Mouse (Mus musculus) cortical plate, adult 2 months (tissue): ENCODE data around the gene Gm960. TPM values are rescaled to one million over a fixed set of nuclear protein-coding genes. Genes with fewer than 3 reads are reported as not detected.

Experiments
- H3K27ac ChIP-seq: fragments of 200-500 bp; 2 replicates; pipeline ENCODE4 v1.5.1; 2012; ENCODE audit warnings: low read length, control low read depth, inconsistent platforms; ENCODE audit not compliant: insufficient read depth
- H3K4me1 ChIP-seq: fragments of 200-500 bp; 2 replicates; pipeline ENCODE4 v1.6.1; 2011; ENCODE audit warnings: low read length; ENCODE audit not compliant: control insufficient read depth, insufficient read depth
- H3K4me3 ChIP-seq: fragments of 200-500 bp; 2 replicates; pipeline ENCODE4 v1.5.1; 2011; ENCODE audit warnings: mild to moderate bottlenecking, low read length, control low read depth; ENCODE audit not compliant: insufficient read depth
- CTCF ChIP-seq: fragments of 200-500 bp; IDR thresholded peaks from 2 replicates; pipeline ENCODE4 v1.5.1; 2011; ENCODE audit warnings: mild to moderate bottlenecking, control low read depth, low read length; ENCODE audit not compliant: insufficient read depth; ENCODE audit errors: extremely low read depth
- POLR2A ChIP-seq: fragments of 200-500 bp; IDR thresholded peaks from 2 replicates; pipeline ENCODE4 v1.6.1; 2011; ENCODE audit warnings: mild to moderate bottlenecking, low read length, control low read depth; ENCODE audit not compliant: insufficient read depth; ENCODE audit errors: extremely low read depth
- polyA plus RNA-seq: library from polyadenylated mRNA; depleted of rRNA; stranded (reverse); fragments of >200 nt; gene quantifications from 2 replicates; pipeline ENCODE4 v1.2.3, GENCODE M21; 2012; rRNA removed

The Gm960 gene
- polyA plus RNA-seq, result 3.3 and 3.7 TPM in 2 replicates

- peaks cover 8% of the 10 kb centered on the region for H3K4me1 ChIP-seq
- peak within 1 kb of the TSS; percentile 82 for H3K27ac ChIP-seq
- H3K4me3 ChIP-seq, result peak within 1 kb of the TSS; percentile 43
- TF ChIP-seq CTCF, result no peak
- TF ChIP-seq POLR2A, result no peak
These were observed at the start of gene Gm960 for GRCm38 (mm10) chr19:4698205-4698677. Gene Gm960 (minus strand): TSS chr19:4698668.

DNA sequence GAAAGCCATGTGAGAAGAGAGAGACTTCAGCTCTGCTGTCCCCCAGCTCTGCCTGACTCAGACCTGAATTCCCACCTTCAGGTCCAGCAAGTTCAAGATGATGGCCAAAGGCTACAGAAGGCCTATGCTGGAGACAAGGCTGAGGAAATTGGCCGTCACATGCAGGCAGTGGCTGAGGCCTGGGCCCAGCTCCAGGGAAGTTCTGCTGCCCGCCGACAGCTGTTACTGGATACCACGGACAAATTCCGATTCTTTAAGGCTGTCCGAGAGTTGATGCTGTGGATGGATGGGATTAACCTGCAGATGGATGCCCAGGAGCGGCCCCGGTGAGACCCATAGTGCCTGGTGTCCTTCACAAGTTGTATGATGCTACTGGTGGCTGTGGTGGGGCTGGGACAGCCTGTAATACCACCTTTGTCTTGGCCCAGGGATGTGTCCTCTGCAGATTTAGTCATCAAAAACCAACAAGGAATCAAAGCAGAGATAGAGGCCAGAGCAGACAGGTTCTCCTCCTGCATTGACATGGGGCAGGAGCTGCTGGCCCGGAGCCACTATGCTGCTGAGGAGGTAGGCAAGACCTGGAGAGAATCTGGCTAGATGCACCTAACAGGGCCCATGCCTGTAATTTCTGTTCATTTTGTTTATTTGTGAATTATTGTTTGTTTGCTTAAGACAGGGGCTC lies 49.3 kb upstream of the Gm960 start:
- Histone ChIP-seq H3K4me1 (no peaks in the 10 kb centered on the region), H3K27ac (no peak overlapping the region; the same call in 1 of the 2 replicates), H3K4me3 (no peak overlapping the region)
- TF ChIP-seq POLR2A, result no peak
- no peak for TF ChIP-seq CTCF

- H3K4me3 ChIP-seq, result no peak overlapping the region
- H3K27ac ChIP-seq, result no peak overlapping the region
- no peaks in the 10 kb centered on the region for H3K4me1 ChIP-seq
- TF ChIP-seq CTCF, result no peak
- no peak for TF ChIP-seq POLR2A
These were observed 48.1 kb upstream of the Gm960 start for GRCm38 (mm10) chr19:4746611-4747010.

DNA sequence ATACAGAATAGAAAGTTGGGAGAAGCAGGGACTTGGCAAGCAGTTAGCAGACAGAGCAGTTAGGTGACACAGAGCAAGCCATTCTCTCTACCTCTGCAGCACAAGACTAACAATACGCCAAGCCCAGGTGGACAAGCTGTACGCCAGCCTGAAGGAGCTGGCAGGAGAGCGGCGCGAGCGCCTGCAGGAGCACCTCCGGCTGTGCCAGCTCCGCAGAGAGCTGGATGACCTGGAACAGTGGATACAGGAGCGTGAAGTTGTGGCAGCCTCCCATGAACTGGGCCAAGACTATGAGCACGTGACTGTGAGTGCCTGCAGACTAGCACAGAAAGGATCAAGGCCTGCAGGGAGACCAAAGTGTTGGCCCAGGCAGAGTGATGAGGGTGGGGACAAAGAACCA lies 47.2 kb upstream of the Gm960 start:
- Histone ChIP-seq H3K4me3 (no peak overlapping the region), H3K27ac (no peak overlapping the region), H3K4me1 (no peaks in the 10 kb centered on the region)
- TF ChIP-seq CTCF (no peak), POLR2A (no peak)

DNA sequence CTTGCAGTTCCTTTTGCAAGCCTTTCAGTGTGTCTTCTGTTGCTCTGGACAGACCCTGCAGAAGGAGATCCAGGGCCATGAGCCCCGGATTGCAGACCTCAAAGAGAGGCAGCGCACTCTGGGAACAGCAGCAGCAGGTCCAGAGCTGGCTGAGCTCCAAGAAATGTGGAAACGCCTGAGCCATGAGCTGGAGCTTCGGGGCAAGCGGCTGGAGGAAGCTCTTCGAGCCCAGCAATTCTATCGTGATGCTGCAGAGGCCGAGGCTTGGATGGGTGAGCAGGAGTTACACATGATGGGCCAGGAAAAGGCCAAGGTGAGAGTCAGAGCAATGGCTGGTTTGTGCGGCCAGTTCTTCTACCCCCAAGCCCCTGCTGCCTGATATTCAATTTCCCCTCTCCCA lies 46.6 kb upstream of the Gm960 start:
- H3K27ac ChIP-seq, result no peak overlapping the region
- H3K4me1 ChIP-seq, result no peaks in the 10 kb centered on the region
- H3K4me3 ChIP-seq, result no peak overlapping the region
- TF ChIP-seq POLR2A (no peak), CTCF (no peak)

DNA sequence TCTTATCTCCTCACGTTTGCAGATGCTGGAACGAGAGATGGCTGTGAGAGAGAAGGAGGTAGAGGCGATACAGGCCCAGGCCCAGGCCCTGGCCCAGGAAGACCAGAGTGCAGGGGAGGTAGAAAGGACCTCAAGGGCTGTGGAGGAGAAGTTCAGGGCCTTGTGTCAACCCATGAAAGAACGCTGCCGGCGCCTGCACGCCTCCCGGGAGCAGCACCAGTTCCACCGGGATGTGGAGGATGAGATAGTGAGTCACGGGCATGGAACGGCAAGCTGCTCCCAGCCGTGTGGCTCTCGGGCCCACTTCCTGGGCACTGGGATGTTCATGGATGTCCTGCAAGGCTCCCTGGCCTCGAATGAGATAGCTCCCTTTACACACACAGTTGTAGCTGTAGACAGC lies 45.6 kb upstream of the Gm960 start:
- Histone ChIP-seq H3K4me3 (no peak overlapping the region), H3K4me1 (no peaks in the 10 kb centered on the region), H3K27ac (no peak overlapping the region)
- TF ChIP-seq CTCF, result no peak
- TF ChIP-seq POLR2A, result no peak

DNA sequence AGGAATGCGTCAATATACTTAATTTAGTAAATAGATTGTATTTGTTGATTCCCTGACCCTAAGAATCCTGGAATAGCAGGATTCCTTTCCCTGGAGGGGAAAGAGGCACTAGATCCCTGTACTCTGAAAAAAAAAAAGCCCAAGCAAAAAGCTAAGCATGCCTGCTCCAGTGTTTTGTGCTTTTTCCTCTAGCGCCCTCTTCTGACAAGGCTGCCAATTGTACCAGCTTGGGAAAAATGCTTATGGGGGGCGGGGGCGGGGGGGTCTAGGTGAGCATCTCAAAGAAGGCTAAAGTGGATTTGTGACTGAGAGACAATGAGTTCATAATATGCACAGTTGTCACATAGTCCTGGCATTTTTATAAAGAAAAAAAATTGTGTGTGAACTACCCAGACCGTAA lies 45.1 kb upstream of the Gm960 start:
- TF ChIP-seq POLR2A, result no peak
- peak; percentile 57 for TF ChIP-seq CTCF
- Histone ChIP-seq H3K27ac (no peak overlapping the region), H3K4me3 (no peak overlapping the region), H3K4me1 (no peaks in the 10 kb centered on the region)

- no peak for TF ChIP-seq CTCF
- no peak for TF ChIP-seq POLR2A
- Histone ChIP-seq H3K4me1 (no peaks in the 10 kb centered on the region), H3K4me3 (no peak overlapping the region), H3K27ac (no peak overlapping the region)
These were observed 43.8 kb upstream of the Gm960 start for GRCm38 (mm10) chr19:4742229-4742628.

GRCm38 (mm10) chr19:4741482-4741881 lies 43.0 kb upstream of the Gm960 start:
- TF ChIP-seq CTCF, result no peak
- no peak for TF ChIP-seq POLR2A
- no peak overlapping the region for H3K27ac ChIP-seq
- H3K4me3 ChIP-seq, result no peak overlapping the region
- no peaks in the 10 kb centered on the region for H3K4me1 ChIP-seq

- TF ChIP-seq CTCF (no peak), POLR2A (no peak)
- no peaks in the 10 kb centered on the region for H3K4me1 ChIP-seq
- H3K4me3 ChIP-seq, result no peak overlapping the region
- no peak overlapping the region for H3K27ac ChIP-seq
These were observed 41.3 kb upstream of the Gm960 start for GRCm38 (mm10) chr19:4739762-4740161.
